Mouse (Mus musculus) fat pad, adult 2 months (tissue): Measurements from ENCODE around the gene Zdhhc5.
"Not testable (repeated sequence)": the region's sequence is repeated elsewhere in the genome, so short reads cannot be mapped to it uniquely, and the experiment has no call there.

Source experiments
- DNase-seq: peaks from one replicate; pipeline ENCODE4 v3.0.0-alpha.2; 2011; ENCODE audit warnings: low read depth, low spot score; ENCODE audit errors: extremely low read depth

Gene Zdhhc5

GRCm38 (mm10) chr2:84704329-84704728, 10.7 kb downstream of the Zdhhc5 start:
- DNase-seq, result no peak

GRCm38 (mm10) chr2:84703497-84703896, 11.5 kb downstream of the Zdhhc5 start:
- DNase-seq, result no peak

- no peak for DNase-seq
Observed at GRCm38 (mm10) chr2:84695007-84695695, 19.8 kb downstream of the Zdhhc5 start.

- DNase-seq, result no peak
Observed at GRCm38 (mm10) chr2:84690050-84690449, 24.9 kb downstream of the Zdhhc5 start.

GRCm38 (mm10) chr2:84688080-84688844, 26.7 kb downstream of the Zdhhc5 start:
- no peak for DNase-seq

GRCm38 (mm10) chr2:84682605-84683183, 32.3 kb downstream of the Zdhhc5 start:
- no peak for DNase-seq

- no peak for DNase-seq
Observed at GRCm38 (mm10) chr2:84679016-84679415, 36.0 kb downstream of the Zdhhc5 start, which contains the start of gene Tmx2. Gene Tmx2, minus strand, starts transcription at chr2:84679140.

GRCm38 (mm10) chr2:84677968-84678880, 36.8 kb downstream of the Zdhhc5 start, which contains the start of the genes Gm28635 and Med19:
Gene Gm28635, minus strand, starts transcription at chr2:84678041.
Gene Med19, plus strand, starts transcription at chr2:84678402.
- DNase-seq, result peak; percentile 99

GRCm38 (mm10) chr2:84677270-84677967, 37.6 kb downstream of the Zdhhc5 start:
- no peak for DNase-seq

- DNase-seq, result not testable (repeated sequence)
Observed at GRCm38 (mm10) chr2:84671535-84671934, 43.4 kb downstream of the Zdhhc5 start.

GRCm38 (mm10) chr2:84670569-84670933, 44.4 kb downstream of the Zdhhc5 start, which contains the start of gene Selenoh:
Gene Selenoh, minus strand, starts transcription at chr2:84670770.
- no peak for DNase-seq

- DNase-seq, result no peak
Observed at GRCm38 (mm10) chr2:84669828-84670568, 45.0 kb downstream of the Zdhhc5 start.

GRCm38 (mm10) chr2:84666081-84666480, 48.9 kb downstream of the Zdhhc5 start:
- no peak for DNase-seq

GRCm38 (mm10) chr2:84662866-84663265, 52.1 kb downstream of the Zdhhc5 start:
- no peak for DNase-seq

- no peak for DNase-seq
Observed at GRCm38 (mm10) chr2:84660253-84660652, 54.7 kb downstream of the Zdhhc5 start.

- DNase-seq, result no peak
Observed at GRCm38 (mm10) chr2:84658806-84659205, 56.2 kb downstream of the Zdhhc5 start, which contains the start of gene Btbd18. Gene Btbd18, plus strand, starts transcription at chr2:84659079.

- no peak for DNase-seq
Observed at GRCm38 (mm10) chr2:84655864-84656263, 59.1 kb downstream of the Zdhhc5 start.

- DNase-seq, result no peak
Observed at GRCm38 (mm10) chr2:84653354-84653753, 61.6 kb downstream of the Zdhhc5 start.

GRCm38 (mm10) chr2:84650464-84651195, 64.3 kb downstream of the Zdhhc5 start, which contains the start of gene Ctnnd1:
Gene Ctnnd1, minus strand, starts transcription at chr2:84650765.
- DNase-seq, result peak; percentile 80
